Mouse (Mus musculus) bone marrow, adult 2 months (tissue): Measurements from ENCODE around the gene Junb.

Experiments
- CTCF ChIP-seq: fragments of 200-500 bp; IDR thresholded peaks from 2 replicates; pipeline ENCODE4 v1.5.1; 2011; ENCODE audit warnings: low read length, control low read depth; ENCODE audit not compliant: control insufficient read depth, insufficient read depth
- POLR2A ChIP-seq: fragments of 200-500 bp; IDR thresholded peaks from 2 replicates; pipeline ENCODE4 v1.6.1; 2011; ENCODE audit warnings: low read depth, mild to moderate bottlenecking, control low read depth, low read length, borderline replicate concordance; ENCODE audit not compliant: control insufficient read depth

GRCm38 (mm10) chr8:84979599-84980421 lies 1.3 kb upstream of the Junb start:
- peak; percentile 49; the same call in 1 of the 2 replicates for TF ChIP-seq POLR2A
- no peak for TF ChIP-seq CTCF
